Mouse (Mus musculus): ENCODE results near the gene 4833420G17Rik.
"Not testable (repeated sequence)": the region's sequence is repeated elsewhere in the genome, so short reads cannot be mapped to it uniquely, and the experiment has no call there.

Gene 4833420G17Rik

DNA sequence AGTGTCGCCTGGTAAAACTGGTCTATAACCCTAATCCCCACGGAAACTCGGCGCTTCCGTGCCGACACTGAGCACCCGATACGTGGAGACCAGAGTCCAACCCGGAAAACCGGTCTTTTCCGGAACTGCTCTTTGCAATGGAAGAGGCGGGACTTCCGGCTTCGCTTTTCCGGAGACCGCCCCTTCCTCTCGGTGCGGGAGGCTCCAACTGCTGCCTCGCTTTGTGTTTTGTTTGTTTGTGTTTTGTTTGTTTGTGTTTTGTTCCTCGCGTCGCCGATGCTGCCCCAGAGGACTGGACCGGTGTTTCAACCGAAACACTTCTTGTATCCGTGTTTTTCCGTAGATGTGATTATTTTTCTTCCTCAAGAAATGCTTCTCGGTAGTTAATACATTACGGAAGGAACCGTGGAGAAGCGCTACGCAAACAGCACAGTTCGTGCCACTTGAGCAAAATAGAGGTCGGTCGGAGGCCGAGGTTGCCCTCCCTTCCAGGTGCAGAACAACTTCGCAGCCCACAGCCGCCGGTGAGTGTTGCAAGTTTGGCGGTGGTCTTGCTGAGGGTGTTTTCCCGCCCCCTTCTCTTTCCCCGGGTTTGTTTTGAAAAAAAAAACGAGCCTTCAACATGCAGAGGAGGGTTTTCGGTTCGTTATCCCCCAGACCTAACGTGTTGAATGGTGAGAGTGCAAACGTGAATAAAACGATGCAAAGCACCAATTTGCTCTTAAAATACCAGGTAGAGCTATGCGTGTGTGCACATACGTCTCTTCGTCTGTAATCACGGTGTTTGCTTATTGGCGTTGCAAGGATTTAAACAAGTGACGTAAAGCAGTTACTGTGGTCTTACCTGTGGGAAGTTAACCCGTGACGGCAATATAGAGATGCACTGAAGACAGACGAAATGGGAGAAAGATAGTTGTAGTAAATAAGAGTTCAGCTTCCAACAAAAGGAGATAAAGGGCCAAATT is at the start of gene 4833420G17Rik:
Gene 4833420G17Rik (plus strand): TSS at position 173 of the 965 bp plus-strand sequence.
- DNase-seq: peak; percentile 86

DNA sequence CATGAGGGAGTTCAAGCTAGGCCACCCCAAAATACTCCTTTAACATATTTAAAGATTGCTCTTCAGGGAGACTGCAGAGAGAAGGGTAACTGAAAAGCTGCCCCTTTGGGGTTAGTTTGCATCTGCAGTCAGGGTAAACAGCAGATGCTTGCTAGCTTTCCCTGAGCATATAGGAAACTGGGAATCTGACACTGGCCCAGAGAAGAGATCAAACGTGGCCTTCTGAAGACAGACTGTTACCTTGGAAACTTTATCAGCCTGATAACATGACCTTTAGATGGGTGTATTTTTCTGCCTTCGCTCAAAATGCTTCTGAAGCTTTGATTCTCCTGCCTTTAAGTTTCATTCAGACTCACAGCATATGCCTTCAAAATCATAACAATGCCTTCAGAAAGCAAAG is 49.5 kb upstream of the 4833420G17Rik start:
- no peak for DNase-seq

DNA sequence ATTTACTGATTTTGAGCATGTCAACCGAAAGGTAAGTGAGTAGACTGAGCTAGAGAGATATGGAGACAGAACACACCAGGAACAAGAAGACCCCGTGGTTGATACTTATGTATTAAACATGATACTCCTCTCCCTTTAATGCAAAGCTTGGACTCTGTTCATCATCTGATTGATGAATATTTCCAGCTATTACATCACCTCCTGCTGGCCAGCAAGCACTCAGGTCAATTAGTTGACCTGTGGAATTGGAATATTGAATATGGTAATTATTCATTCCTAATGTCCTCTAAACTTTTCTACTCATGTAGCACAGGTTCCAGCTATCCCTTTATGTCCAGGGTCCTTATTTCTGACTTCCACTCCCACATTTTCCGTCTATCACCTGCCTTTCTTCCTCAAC is 44.1 kb upstream of the 4833420G17Rik start:
- DNase-seq: no peak

DNA sequence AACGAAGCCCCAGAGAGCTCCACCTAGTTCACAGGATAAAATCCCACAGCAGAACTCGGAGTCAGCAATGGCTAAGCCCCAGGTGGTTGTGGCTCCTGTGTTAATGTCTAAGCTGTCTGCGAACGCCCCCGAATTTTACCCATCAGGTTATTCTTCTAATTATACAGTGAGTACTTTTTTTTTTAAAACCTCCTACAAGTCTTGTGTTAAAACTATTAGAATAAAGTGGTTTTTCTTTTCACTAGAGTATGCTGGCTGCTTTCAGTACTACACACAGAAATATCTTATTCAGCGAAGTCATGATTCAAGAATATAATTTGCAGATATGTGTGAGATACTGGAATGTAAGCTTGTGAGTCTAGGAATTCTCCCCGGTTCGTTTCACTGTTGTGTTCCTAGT is 32.4 kb upstream of the 4833420G17Rik start:
- DNase-seq: peak; percentile 10

DNA sequence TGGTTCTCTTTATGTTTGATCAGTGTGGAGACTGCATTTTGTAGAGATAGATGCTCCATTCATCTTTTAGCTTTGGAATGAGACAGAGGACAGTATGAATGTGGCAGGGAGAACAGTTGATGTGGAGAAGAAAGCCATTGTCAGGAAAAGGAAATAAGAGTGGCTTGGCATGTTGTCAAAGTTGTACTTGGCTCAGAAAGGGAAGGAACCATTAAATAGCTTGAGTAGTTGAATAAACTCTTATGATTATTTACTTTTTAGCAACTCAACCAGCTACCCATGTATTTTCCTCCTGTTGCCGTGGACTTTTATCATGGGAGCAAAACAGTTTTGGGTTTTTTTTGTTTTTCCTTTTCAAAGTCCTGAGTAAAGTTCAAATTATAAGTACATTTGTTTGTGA is 30.5 kb upstream of the 4833420G17Rik start:
- no peak for DNase-seq

DNA sequence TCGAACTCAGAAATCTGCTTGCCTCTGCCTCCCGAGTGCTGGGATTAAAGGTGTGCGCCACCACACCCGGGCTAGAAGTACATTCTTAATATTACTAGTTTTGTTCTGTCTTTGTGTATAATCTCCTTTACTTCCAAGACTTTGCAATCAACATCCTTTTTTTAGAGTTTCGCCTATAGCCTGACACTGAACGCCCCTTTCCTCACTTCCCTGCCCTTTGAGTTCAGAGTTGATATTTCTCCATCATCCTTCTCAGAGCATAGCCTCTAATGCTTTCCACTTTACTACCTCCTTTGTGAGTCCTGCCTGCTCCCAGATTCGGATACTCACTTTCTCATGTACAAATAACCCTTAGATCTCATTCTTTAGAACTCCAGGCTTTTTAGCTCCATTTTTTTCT is 28.2 kb upstream of the 4833420G17Rik start:
- no peak for DNase-seq

DNA sequence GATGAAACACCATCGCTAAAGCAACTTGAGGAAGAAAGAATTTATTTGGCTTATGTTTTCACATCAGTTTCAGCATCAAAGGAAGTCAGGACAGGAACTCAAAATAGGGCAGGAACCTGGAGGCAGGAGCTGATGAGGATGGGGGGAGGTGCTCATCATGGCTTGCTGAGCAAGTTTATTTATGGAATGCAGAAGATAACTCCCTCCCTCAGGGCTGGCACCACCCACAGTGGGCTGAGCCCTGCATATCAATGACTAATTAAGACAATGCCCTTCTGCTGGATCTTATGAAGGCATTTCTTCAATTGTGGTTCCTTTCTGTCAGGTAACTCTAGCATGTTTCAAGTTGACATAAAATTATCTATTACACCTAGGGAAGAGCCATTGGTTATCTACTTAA is 20.3 kb upstream of the 4833420G17Rik start:
- no peak for DNase-seq

DNA sequence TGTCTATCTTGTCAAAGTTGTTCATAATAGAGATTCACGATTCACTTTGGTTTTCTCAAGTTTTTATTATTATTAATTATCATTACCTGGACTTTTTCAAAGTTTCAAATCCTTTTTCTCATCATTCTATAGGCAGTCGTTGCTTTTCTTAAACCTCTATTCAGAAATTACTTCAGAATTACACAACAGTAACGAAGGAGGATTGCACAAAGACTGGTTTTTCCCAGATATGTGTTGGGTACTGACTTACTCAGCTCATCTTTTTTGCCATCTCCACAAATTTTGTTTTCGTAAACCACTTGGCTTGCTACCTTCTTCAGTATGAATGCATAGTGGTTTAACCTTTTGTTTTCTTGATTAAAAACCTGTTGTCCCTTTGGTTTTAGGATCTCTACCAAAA is 9.0 kb upstream of the 4833420G17Rik start:
- DNase-seq: no peak

DNA sequence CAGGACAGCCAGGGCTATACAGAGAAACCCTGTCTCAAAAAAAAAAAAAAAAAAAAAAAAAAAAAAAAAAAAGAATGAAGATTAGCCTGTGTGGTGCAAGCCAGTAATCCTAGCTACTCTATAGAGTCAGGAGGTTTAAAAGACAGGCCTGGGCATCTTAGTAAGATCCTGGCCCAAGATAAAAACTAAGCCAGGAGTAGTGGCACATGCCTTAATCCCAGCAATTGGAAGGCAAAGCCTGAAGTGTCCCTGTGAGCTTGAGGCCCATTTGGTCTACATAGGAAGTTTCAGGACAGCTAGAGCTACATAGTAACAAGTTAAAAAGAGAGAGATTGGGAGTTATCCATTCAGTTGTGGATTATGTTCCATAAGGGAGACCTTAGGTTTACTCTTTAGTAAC is 7.5 kb upstream of the 4833420G17Rik start:
- DNase-seq: no peak

DNA sequence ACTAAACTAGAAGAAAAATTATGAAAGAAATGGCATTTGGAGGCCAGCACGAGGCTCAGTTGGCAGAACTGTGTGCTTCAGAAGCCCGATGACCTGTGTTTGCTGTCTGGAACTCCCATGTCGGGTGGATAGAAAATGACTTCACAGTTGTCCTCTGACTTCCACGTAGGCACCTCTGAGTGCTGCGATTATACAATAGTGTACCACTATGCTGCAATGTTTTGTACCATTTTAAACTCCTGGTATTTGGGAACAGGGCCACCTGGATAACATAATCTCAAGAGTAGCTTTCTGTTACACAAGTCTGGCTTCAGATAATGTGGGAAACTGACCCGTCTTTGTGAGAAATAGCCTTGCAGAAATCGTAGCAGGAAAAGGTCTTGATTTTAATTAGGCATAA is 6.2 kb upstream of the 4833420G17Rik start:
- no peak for DNase-seq

DNA sequence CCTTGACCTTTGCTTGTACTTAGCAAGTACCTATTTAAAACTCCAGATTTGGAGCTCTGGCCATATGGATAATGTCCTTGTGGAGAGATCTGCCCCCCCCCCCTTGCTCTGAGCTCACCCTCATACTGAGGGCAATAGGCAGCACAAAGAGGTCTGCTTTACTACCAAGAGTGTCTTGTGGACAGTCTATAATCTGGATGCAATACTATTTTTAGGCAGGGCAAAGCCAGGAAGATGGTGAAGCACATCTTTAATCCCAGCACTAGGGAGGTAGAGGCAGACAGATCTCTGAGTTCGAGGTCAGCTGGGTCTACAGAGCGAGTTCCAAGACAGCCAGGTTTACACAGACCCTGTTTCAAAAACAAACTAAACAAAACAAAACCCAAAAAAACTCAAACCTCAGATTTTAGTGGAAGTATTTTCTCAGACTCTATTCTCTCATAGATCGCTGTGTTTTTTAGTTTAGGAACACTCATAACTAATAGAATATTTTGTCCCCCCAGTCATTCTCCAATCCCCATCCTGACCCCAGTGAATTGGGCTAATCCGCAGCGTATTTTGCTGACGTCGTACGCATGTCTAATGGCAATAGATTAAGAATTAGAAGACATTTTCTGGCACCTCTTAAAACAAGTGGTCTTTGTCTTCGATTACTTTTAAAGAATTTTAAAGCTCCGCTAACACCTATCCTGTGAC is 520 bp upstream of the 4833420G17Rik start:
- DNase-seq: peak; percentile 25

DNA sequence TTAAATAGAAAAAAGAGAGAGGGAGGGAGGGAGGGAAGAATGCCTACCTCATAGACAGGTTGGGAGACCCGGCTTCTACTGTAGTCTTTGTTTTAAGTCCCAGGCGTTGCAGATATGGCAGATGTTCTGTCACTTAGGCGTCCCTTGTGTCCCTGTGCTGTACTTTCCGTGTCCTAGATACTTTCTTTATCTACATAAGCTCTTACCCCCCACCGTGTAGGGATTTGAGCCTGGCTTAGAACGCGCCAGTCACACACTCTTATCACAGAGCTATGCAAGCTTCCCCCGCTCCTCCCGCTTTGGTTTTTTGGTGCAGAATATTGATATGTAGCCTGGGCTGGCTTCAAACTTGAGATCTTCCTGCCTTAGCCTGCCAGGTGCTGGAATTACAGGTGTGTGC is 14.1 kb downstream of the 4833420G17Rik start:
- DNase-seq: no peak

DNA sequence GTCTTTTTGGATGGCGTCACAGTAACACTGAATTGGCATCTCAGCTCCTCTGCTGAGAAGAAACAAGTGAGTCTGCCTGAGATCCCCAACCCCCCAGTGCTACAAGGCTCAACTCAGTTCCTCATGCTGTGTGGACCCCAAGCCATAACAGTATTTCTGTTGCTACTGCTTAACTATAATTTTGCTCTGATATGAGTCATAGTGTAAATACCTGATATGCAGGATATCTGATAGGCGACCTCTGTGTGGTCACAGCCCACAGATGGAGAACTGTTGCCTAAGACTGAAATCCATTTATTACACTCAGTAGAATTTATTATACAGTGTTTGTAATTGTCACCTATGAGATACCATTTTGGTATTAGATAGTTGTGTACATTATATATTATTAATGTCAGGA is 15.2 kb downstream of the 4833420G17Rik start:
- DNase-seq: no peak

DNA sequence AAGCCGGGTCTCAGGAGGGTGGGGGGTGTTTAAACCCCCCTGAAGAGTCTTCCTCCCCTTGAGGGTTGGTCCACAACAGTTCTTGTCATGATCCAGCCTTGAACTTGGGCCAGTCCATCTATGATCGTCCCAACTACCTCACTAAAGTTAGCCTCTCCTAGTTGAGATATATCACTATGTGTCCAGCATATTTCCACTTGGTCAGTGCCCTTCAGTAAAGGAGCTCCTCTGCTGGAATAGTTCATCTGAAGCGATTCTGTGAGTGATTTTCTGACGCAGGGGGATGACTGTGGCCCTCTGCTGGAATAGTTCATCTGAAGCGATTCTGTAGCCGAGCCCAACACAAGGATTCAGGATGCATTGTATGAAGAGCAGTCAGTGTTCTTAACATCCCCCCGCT is 24.8 kb downstream of the 4833420G17Rik start:
- DNase-seq: peak; percentile 34

DNA sequence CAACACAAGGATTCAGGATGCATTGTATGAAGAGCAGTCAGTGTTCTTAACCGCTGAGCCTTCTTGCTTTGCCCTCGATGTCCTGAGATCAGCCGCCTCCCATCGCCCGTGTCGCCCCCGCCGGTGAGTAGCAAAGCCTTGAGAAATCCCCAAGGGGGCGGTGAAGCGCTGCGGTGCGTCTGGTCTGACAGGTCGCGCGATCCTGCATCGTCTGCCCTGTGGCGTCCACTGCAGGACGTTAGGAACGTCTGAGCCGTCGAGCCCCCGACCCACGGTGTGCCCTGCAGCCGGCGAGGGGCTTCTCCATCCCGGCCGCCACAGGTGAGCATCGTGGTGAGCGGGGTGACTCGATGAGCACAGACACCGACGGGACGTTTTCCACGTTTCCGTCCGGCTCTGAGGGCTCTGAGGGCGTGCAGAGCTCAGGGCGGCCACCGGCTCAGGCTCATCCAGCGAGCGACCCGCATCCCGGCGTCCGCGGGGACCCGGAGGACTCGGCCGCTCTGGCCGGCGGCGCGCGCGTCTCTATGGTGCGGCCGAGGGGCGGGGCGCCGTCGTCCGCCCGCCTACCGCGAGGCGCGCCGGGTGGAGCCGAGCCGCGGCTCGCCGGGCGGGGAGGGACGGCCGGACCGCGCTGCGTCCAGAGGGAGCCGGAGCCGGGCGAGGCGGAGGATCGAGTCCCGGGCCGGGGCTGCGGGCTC is 25.5 kb downstream of the 4833420G17Rik start, which contains the start of the genes Tmem267 and 3110070M22Rik:
Gene Tmem267 (plus strand): TSS at position 160 of the 701 bp plus-strand sequence.
Gene 3110070M22Rik (minus strand): TSS at position 504 of the 701 bp plus-strand sequence.
- DNase-seq: peak; percentile 88

DNA sequence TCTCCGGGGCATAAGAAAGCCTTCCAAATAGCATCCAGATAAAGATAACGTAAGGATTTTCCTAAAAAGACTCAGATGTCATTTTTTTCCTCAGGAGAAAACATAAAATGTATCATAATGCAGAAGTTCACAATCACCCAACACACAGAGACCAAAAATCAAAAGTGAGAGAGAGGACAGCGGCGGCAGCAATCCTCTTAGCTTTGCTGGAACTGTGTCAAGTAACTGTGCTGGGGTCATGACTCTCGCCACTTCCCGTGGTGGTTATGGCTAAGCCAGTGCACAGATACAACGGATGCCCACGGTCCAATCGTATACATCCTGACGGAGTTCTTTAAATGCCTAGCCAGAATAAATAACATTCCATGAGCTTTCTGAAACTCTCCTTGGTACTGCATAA is 29.5 kb downstream of the 4833420G17Rik start:
- not testable (repeated sequence) for DNase-seq

DNA sequence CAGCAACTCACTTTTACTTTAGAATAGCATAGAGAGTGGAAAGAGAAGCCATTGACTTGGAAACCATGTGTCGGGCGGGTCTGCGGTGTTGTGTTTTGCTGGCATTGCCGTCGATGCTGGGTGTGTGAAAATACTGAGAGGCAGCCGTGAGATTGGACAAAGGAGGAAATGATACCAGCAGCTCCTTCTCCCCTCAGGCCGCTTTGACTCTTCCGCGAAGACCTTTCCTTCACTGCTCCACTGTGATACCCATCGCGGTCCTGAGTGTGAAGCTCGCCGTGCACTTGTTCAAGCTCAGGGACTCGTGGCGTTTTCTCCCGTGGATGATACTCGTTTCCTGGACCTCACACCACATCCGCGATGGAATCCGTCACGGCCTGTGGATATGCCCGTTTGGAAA is 32.4 kb downstream of the 4833420G17Rik start:
- DNase-seq: not testable (repeated sequence)
